Mouse (Mus musculus) lung, postnatal 36 days (tissue): ENCODE results near the gene Cmip.
A peak's percentile ranks its signal among the peaks of the same experiment; 100 is the strongest.

Source experiments
- DNase-seq: peaks from one replicate; pipeline ENCODE4 v3.0.0; 2022; ENCODE audit warnings: mixed read lengths

Cmip gene

DNA sequence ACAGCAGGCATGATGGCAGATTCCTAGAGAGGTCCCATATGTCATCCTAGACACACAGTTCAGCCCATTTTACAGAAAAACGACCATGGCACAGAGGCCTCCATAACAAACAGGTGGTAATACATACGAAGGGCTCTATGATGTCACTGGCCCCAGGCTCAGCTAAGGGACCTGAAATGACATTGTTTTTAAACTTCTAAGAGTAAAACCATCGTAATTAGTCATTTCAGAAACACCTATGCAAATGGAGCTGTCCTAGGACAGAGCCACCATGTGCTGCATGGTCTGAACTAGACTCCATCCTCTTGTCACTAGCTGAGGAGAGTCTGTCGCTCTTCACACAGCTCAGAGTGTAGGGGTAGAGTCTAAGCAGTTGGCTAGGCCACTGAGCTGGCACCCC lies 173.8 kb downstream of the Cmip start:
- DNase-seq: no peak

DNA sequence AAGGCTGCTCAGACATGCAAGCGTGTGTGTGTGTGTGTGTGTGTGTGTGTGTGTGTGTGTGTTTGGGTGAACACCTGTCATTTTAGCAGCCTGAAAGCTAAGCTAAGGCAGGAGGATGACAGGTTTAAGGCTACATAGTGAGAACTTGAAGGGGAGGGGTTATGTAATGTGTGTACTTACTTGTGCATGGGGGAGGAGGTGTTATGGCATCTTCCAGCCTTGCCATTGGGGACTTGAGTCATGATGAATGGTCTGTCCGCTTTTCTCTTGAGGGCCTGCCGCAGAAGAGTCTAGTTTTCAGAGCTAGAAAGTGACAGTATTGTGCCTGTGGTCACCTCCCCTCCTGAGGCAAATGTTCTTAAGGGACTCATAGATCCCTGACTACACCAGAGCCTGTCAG lies 174.7 kb downstream of the Cmip start:
- no peak for DNase-seq

DNA sequence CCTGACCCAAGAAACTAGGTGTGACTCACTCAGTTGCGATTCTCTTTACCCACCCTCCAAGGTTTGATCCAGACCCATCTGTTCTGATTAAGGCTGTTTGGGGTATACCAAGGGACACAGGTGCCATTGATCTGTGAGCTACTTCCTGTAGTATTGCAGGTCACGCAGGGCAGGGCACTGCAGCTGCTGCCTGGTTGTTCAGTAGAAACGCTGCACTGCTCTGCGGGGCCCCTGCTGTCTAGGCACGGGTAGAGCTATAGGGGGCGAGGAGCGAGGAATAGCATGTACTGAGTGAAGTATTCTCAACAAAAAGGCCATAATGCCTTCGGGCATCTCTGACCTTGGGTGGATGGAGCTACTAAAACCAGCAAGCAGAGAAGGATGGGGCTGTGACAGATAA lies 175.2 kb downstream of the Cmip start:
- no peak for DNase-seq

DNA sequence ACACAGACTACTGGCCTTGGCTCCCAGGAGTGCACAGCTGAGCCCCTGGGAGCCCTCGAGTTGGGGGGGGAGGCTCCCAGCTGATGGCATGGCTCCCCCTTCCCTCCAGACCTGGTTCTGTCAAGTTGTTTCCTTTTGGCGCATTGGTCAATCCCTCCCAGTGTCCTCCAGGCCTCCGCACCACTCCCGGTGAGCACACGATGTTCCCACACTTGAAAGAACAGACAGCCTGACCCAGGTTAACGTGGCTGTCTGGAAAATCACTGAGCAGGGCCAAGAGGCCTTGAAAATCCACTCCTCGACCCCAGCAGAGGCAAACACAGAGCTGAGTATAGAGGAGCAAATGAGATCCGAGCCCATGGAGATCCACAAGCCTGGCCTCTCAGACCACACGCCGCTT lies 177.1 kb downstream of the Cmip start:
- DNase-seq: no peak

DNA sequence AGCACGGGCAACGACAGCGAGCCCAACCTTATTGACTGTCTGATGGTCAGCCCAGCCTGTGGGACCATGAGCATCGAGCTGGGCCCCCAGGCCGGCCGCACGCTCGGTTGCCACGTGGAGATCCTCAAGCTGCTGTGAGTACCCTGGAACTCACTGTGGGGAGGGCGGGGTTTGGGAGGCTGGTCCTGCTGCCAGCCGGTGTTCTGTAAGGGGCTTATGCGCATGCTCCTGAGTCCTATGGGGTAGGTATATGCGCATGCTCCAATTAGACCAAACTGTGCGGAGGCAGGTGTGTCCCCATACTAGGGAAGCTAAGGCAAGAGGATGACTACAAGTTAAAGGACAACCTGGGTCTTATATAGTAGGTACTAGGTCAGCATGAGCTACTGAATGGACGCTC lies 179.9 kb downstream of the Cmip start:
- no peak for DNase-seq

DNA sequence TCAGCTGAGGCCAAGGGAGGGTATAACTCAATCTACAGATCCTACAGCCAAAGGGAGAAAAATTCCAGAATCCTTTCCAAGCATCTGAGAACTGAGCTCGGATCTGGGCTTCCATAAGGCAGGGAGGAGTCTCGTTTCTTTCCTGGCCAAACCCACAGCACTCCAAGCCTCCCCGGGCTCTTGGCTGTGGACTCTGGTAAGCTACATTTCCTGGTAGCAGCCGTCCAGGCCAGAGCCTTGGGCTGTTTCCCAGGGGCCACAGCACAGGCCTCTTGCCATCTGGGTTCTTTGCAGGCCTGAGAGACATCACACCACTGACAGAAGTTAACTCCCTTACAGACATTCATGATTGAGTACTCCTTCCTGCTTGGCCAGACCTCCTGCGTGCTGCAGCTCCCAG lies 180.8 kb downstream of the Cmip start:
- no peak for DNase-seq

DNA sequence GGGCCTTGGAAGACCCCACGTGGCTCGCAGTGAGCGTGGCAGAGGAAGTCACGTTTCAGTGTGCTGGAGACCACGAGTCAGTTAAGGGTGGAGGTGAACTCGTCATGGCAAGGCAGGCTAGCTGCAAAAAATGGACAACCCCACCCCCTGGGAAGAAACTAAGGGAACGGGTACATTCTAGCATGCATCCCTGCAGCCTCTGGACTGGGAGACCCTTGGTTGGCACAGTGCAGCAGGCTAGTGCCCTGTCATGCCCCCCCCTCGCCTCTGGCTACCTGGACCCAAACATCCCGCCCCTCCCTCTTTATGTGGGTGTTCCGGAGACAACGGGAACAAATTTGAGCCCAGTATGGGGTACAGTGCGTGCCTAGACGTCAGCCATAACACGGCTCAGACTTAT lies 183.5 kb downstream of the Cmip start:
- no peak for DNase-seq

DNA sequence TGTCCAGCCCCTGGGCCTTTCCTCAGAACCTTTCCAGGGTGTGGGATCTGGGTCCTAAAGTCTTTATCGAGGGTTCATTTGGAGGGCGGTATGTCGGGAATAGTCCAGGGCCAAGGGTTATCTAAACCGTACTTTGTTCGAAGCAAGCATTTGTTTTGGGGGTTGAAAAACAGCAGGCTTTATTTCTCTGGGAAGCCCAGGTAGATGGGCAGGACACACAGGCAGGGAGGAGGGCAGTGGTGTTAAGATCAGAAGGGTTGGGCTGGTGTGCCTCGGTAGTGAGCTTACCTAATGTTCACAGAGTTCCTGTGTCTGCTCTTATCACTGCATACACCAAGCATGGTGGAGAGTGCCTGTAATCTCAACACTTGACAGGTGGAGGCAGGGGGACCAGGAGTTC lies 183.9 kb downstream of the Cmip start:
- no peak for DNase-seq

DNA sequence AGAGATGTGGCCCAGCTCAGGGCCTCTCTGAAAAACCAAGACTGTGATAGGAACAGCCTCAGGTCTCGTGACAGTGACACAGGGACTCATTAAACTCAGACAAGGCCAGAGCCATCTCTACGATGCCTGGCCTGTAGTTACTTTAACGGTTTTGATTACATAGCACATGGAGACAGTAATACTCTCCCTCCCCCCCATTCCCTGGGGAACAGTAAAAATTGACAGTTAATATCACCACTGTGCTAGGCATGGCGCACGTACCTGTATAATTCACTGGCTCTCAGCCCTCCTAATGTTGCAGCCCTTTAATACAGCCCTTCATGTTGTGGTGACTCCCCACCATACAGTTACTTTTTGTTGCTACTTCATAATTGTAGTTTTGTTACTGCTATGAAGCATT lies 188.6 kb downstream of the Cmip start:
- no peak for DNase-seq

DNA sequence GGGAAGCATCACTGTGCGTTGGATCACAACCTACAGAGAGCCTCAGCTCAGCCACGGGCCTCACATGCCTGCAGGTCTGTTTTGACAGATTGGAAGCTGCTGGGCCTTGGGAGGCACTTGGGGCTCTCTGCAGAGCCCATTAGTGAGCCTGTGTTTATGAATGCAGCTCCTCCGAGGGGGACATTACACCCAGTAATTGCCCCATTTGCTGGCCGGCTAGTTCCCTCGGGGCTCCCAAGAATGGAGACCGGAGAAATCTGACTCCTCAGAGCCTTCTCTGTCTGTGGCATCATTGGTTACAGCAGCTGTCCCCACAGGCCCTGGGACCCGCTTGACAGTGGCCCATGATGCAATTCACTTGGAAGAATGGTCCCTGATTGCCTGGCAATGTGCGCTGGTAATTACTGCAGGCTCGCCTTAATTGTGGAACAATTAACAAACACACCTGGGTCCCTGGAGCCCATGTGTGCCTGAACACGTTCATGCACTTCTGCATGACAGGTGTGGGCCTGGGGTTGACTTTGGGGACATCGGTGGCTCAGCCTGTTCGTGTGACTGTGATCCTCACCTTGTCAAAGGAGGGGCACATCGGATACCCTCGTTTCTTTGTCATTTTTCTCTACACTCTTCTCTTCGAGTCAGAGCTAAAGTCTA lies 189.6 kb downstream of the Cmip start:
- DNase-seq: no peak

DNA sequence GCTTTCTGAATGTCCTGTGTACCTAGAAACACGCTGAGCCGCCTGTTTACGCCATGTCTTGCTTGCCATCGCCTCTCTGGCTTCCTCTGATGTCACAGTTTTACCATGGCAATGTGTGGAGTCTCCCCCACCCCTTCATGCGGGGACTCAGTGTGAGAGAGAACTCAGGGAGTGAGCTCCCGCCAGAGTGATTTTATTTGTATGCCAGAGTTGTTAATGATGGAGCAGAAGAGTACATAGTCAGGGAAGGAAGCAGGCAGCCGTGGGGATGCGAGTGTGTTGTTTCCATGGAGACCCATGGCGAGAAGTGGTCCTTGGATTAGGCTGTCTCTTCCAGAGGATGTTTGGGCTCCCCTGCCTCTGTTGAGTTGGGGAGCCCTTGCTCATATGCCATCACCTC lies 194.2 kb downstream of the Cmip start:
- DNase-seq: no peak

DNA sequence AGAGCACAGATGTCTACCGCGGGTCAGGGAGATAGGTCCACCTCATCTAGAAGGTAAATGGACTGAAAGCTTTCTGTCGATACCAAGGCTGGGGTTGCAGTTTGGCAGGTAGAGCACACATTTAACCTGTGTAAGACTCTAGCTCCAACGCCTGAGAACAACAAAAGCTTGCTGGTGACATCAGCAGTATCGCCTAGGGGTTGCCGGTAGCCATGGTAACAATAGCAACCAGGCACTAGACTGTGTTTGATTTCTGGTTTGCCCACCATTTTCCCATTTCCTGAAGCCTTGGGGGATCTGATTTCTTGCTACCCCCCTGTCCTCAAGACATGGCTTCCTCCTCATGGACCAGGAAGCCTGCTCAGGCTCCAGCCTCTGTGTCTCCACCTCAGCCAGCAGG lies 197.1 kb downstream of the Cmip start:
- DNase-seq: no peak

DNA sequence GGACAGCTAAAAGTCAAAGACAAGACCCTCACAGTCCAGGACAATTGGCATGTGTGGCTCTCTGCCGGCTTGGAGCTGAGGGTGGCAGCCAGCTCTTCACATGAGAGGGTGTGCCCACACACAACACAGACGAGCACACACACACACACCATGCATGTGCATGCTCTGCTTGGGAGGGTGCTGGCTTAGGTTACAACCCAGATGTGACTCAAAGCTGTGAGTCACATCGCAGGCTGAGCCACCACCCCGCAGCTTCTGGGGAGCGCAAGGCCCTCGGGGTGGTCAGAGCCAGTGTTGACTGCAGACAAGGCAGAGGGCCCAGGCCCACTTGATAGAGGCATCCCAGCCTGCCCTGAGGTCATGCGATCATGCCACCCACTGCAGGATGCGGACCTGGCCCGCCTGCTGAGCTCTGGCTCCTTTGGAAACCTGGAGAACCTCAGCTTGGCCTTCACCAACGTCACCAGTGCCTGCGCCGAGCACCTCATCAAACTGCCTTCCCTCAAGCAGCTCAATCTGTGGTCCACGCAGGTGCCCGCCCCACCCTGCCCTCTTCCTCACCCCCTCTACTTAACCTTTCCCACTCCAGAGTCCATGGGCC lies 197.8 kb downstream of the Cmip start:
- no peak for DNase-seq

DNA sequence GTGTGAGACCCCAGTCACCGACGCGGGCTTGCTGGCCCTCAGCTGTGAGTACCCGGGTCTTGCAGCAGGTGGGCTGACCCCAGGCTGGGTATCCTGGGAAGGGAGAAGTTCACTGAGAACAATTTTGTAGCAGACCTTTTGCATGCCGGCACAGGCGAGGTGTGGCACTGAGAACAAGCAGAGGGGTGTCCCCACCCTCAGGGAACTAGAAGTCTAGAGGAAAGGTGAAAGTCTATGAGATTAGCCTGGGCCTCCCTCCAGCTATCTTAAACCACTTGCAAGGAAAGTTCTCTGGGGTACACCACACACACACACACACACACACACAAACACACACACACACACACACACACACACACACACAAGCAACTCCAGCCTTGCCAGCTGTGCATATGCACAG lies 198.8 kb downstream of the Cmip start:
- no peak for DNase-seq

DNA sequence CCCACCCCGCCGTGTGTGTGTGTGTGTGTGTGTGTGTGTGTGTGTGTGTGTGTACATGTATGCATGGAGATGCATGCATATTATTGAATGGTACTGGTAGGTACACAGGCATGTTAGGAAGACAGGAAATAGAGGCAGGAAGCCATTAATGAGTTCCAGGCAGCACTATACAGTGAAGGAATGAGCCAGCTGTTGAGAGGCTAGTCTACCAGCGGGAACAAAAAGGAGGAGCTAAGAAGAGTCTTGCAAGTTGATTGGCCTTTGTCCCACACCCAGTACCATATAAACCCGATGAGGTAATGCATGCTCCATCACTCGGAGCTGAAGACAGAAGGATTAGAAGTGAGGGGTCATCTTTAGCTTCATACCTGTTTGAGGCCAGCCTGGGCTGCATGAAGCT lies 201.6 kb downstream of the Cmip start:
- no peak for DNase-seq

DNA sequence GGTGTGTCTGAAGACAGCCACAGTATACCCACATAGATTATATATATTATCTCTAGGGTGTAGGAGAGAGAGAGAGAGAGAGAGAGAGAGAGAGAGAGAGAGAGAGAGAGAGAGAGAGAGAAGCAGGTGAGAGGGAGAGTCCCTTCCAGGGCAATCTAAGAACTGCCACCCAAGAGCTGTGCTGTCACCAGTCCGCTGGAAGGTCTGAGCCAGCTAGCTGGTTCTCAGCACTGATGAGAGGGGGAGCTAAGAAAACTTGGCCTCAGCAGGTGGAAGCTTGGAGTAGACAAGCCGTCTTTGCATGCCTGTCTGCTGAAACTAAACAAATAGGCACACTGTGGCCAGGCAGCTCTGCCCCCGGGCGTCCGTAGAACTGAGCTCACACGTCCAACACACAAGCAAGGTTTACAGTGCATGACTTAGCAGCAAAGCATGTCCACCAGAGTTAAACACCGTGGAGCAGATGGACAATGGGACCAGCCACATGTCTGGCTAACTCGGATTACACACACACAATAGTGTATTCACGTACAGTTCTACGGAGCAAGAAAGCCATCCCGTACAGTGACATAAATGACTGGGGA lies 205.9 kb downstream of the Cmip start:
- DNase-seq: no peak

DNA sequence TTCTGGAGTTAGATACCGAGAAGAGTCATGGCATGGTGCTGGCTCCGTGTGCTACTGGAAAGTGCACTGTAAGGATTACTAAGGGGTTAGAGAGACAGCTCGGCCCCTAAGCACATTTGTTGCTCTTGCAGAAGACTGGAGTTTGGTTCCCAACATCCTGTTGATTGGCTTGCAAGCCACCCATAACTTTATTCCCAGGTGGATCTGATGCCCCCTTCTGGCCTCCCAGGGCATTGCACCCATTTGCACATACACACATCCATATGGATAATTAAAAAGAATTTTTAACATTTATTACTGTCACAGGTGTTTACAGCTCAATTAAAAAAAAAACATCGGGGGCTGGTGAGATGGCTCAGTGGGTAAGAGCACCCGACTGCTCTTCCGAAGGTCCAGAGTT lies 207.7 kb downstream of the Cmip start:
- peak; percentile 35 for DNase-seq

DNA sequence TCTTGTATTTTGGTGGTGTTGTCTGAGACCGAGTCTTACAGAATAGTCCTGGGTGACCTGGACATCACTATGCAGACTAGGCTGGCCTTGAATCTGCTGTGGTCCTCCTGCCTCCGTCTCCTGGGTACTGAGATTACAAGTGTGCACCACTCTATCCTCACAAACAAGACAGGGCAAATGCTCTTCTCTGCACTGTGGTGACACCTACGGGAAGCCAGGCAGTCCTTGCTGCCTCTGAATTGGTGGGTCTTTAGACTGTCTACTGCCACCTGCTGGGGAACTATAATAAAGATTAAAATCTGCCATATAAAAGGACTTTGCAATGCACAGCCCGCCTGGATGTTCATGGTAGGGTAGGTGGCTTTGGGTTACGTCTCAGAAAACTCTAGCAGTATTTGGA lies 208.4 kb downstream of the Cmip start:
- DNase-seq: peak; percentile 87

DNA sequence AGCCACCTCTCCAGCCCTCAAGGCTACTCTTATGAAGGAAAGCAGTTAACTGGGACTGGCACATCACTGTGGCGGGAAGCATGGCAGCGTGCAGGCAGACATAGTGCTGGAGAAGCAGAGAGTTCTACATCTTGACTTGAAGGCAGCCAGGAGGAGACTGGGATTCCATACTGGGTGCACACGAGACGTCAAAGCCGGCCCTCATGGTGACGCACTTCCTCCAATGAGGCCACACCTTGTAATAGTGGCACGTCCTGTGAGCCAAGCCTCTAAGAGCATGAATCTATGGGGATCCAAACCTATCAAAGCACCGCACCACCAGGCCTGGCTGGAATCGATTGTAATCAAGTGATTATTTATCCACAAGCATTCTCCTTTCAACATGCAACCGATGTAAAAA lies 210.6 kb downstream of the Cmip start:
- no peak for DNase-seq

DNA sequence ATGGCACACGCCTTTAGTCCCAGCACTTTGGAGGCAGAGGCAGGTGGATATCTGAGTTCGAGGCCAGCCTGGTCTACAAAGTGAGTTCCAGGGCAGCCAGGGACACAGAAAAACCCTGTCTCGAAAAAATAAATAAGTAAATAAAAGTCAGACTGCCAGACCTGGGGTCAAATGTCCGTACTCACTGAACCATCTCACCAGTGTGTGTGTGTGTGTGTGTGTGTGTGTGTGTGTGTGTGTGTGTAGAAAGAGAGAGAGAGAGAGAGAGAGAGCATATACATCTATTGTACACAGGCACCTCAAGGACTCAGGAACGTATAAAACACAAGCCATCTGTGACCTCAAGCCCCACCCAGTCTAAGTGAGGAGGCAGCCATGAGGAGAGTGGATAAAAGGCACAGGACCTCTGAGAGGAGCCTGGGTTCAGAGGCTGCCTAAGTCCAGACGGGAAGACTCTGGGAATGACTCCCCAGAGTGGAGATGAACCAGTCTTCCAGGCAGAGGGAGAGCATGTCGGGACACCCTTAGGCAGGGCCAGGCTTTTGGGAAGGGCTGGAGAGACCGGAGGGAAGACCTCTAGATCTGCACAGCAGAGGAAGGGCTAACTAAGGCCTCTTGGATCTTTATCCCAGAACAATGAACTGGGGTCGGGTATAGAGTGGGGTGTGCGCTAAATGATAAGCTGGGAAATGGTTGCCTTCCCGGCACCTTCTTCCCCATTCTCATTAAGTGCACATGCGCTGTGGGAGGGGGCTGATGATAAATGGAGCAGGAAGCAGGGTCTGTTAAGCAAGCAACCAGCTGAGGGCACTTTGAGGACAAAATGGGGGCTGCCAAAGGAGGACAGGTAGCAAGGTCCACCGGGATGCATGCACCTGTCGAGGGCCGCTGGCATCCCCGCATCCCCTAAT lies 212.8 kb downstream of the Cmip start:
- no peak for DNase-seq

DNA sequence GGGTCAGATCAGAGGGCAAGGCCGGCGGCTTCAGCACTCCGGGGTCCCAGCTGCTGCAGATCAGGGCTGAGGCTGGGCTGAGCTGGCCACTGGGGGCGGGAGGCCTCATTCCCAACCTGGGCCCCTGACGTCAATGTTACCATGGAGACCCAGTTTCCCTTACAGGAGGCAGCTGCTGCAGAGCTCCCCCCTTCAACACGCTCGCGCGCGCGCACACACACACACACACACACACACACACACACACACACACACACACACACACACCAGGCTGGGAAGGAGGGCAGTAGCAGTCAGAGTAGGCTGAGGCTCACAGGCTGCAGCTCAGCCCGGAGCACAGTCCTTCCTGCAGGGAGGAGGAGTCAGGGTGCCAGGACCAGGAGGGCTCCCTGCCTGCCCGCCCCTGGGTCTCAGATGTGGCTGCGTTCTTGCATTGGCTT lies 213.5 kb downstream of the Cmip start:
- peak; percentile 68 for DNase-seq

DNA sequence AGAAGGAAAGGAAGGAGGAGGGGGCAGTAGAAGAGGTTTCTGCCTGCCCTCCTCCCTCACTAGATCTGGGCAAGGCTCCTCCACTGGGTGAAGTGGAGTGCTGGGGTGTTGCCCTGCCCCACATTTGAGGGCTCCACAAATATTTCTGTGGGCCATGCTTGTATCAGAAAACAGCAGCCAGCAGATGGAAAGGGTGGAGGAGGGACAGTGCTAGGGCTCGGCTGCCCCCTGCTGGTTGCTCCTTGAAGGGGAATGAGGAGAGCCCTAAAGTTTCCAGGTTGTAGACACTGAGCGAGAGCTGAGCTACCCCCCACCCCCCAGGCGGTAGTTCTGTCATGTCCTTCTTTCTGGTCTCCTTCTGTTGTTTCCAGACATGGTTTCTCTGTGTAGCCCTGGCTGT lies 214.3 kb downstream of the Cmip start:
- peak; percentile 83 for DNase-seq

DNA sequence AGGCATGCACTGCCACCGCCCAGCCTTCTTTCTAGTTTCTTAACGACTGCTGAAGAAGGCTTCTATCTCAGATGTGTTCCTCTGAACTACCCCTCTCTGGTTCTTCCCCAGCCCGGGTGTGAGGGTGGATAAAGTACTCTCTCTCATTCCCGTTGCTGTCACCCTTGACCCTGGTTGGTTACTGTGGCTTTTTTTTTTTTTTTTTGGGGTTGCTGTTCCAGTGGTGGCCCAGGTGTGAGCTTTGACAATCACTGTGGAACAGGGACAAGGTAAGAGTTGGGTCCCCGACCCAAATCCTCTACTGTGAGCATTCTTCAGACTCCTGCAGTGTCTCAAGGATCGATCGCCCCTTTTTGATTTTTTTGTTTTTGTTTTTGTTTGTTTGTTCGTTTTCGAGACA lies 214.8 kb downstream of the Cmip start:
- DNase-seq: no peak

DNA sequence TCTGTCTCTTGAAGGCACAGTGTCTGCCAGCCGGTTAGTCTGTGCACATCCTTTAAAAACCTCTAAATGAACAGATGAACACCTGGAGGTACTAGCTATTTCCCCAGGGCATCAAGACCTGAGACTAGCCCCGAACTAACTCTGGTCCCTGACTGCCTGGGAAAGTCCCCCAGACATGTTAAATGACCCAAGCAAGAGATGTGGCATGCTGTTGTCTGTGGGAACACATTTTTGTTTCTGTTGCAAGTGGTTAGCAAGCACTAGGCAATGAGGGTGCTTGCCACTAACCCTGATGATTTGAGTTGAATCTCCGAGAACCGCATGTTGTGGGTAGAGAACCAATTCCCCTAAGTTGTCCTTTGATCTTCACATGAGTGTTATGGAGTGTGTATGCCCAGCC lies 215.5 kb downstream of the Cmip start:
- DNase-seq: no peak
